Mouse (Mus musculus) liver, embryonic 14.5 days (tissue): Measurements from ENCODE around the gene Slc35e1.

Source experiments
- CTCF ChIP-seq: IDR thresholded peaks from 2 replicates; pipeline ENCODE4 v1.5.1; 2016; ENCODE audit warnings: antibody characterized with exemption, low read depth, control low read depth
- EP300 ChIP-seq: IDR thresholded peaks from 2 replicates; pipeline ENCODE4 v1.6.1; 2016; ENCODE audit warnings: antibody characterized with exemption, low read depth

- TF ChIP-seq EP300 (no peak), CTCF (no peak)
Measured at GRCm38 (mm10) chr8:72521888-72522287, 29.5 kb upstream of the Slc35e1 start.
